Mouse (Mus musculus) cerebellum, postnatal 25 days (tissue): ENCODE measurements around the gene F11.

Experiments used
- DNase-seq, 2 experiments: peaks; one replicate each; pipeline ENCODE4 v3.0.0; 2021; ENCODE audit warnings: mixed read lengths in 2 of 2

The F11 gene

GRCm38 (mm10) chr8:45238282-45238681 lies 23.5 kb downstream of the F11 start:
- DNase-seq = peak; percentile 12 to 39

- DNase-seq = peak; percentile 31 to 62
These were observed 25.5 kb downstream of the F11 start for GRCm38 (mm10) chr8:45236164-45236912.

GRCm38 (mm10) chr8:45235228-45235627 lies 26.6 kb downstream of the F11 start:
- DNase-seq = no peak

GRCm38 (mm10) chr8:45233256-45233655 lies 28.6 kb downstream of the F11 start:
- no peak for DNase-seq

- DNase-seq = no peak
These were observed 59.4 kb downstream of the F11 start for GRCm38 (mm10) chr8:45202476-45202875.

GRCm38 (mm10) chr8:45201605-45202004 lies 60.2 kb downstream of the F11 start:
- peak; percentile 40 to 71 for DNase-seq

GRCm38 (mm10) chr8:45197294-45197693 lies 64.5 kb downstream of the F11 start:
- no peak for DNase-seq

GRCm38 (mm10) chr8:45195954-45196526 lies 65.8 kb downstream of the F11 start:
- no peak for DNase-seq
